Mouse (Mus musculus): ENCODE data around the gene Mrpl39. TPM values are rescaled to one million over a fixed set of nuclear protein-coding genes. Genes with fewer than 3 reads are reported as not detected.
A peak's percentile ranks its signal among the peaks of the same experiment; 100 is the strongest.

Mrpl39 gene
- polyA plus RNA-seq, 1 experiment from 2014 or later, result 32.5 TPM

DNA sequence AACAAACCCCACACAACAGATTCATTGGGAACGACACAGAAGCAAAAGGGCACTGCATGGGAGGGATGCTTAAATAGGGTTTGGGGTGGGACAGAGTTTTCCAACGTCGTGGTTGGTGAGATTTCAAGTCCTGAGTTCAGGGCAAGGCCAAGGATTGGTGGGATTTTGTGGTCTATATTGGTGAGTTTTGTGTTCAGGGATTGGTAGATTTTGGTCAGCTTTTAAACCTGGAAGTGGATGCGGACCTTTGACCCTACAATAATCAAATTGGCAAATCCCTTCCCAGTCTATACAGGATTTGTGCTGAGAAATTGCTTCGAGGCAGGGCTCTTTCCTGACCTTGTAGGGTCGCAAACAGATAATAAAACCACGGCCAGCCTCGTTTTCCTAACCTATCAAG is 32.4 kb upstream of the Mrpl39 start:
- Histone ChIP-seq H3K4me1 (replicated peaks; ENCODE audit: control insufficient read depth, insufficient read depth, low read length) (peaks cover under 1% of the 10 kb centered on the region; the same call in 1 of the 2 replicates), H3K4me2 (ENCODE audit: low read length) (no peak overlapping the region)

DNA sequence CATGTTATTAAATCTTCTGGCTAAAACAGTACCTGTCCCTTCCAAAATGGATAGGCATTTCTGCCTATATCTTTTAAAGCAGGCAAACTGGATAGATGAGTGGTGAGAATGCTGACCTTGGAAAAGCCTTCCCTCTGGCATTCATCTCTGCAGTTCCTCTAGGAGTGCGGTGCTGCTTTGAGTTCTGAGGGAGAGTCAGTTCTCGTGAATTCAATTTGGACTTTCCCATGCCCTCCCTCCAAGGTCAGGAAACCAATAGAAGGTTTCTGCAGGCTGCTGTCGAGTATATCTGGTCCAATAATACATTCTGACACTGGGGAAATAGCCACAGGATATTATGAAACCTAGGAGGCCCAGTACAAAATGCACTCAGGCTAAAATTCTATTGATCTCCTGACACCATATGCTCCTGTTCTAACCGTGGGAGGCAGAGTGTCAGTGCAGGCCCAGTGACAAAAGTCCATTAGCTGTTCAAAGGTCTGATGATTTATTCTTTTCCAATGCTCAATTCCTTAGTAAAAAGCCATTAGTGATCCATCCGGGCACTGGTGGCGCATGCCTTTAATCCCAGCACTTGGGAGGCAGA is 10.3 kb upstream of the Mrpl39 start:
- no peaks in the 10 kb centered on the region for H3K36me3 ChIP-seq (ENCODE audit: control insufficient read depth, insufficient read depth)
- no peaks in the 10 kb centered on the region for H3K9me3 ChIP-seq (ENCODE audit: control insufficient read depth, low read length)
- no peak for ATAC-seq
- H3K4me1 ChIP-seq (replicated peaks; ENCODE audit: control insufficient read depth, insufficient read depth, low read length), result no peaks in the 10 kb centered on the region
- H3K27me3 ChIP-seq (replicated peaks; ENCODE audit: control insufficient read depth, insufficient read depth, low read length), result no peaks in the 10 kb centered on the region
- no peak overlapping the region for H3K4me2 ChIP-seq (ENCODE audit: low read length)
- no peak overlapping the region for H3K4me3 ChIP-seq (replicated peaks; ENCODE audit: low read length)
- 79% methylated on average over 6 of the region's 6 CpGs for WGBS
- H3K9ac ChIP-seq (replicated peaks; ENCODE audit: low read depth, low read length), result no peak overlapping the region
- H3K27ac ChIP-seq (ENCODE audit: low read length), result no peak overlapping the region

More for the DNA sequence above, 32.4 kb upstream of the Mrpl39 start:
- ATAC-seq, result no peak
- Histone ChIP-seq H3K9me3 (ENCODE audit: control insufficient read depth, low read length) (no peaks in the 10 kb centered on the region), H3K36me3 (ENCODE audit: control insufficient read depth, insufficient read depth) (no peaks in the 10 kb centered on the region), H3K27me3 (replicated peaks; ENCODE audit: control insufficient read depth, insufficient read depth, low read length) (no peaks in the 10 kb centered on the region), H3K27ac (ENCODE audit: low read length) (no peak overlapping the region), H3K9ac (replicated peaks; ENCODE audit: low read depth, low read length) (no peak overlapping the region), H3K4me3 (replicated peaks; ENCODE audit: low read length) (no peak overlapping the region)
- WGBS, result 88% methylated on average over 8 of the region's 8 CpGs

DNA sequence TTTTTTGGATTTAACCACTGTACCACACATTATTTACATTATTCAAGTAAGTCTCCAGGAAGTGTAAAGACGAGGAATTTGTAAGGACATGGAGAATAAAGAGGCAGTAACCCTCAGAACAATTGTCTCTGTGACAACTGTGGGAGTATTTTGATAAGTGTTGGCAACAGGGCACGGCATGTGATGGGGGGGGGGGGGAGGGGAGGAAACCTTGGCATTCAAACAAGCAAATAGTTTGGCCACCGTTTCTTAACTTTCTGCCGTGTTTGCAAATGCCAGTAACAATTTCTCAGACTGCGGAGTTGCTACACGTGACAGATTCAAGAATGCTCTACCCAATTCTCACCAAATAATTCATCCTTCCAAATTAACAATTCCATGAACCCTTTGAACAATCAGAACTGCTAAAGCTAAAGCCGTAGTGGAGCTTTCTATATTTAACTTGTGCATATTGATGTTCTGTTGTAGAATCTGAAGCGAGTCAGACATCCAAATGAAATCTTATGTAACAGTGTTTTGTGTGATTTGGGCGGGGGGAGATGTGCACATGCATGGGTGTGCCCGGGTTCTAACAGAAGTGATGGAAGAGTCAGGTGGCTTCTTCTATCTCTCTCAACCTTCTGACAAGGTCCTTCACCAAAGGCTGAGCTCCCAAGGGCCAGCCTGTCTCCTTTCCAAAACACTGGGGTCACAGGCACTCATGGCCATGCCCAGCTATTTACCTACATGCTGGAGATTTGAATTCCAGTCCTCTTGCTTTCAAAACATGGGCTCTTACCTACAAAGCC is 9.4 kb upstream of the Mrpl39 start:
- Histone ChIP-seq H3K27me3 (replicated peaks; ENCODE audit: control insufficient read depth, insufficient read depth, low read length) (no peaks in the 10 kb centered on the region), H3K9me3 (ENCODE audit: control insufficient read depth, low read length) (no peaks in the 10 kb centered on the region), H3K27ac (ENCODE audit: low read length) (no peak overlapping the region), H3K4me1 (replicated peaks; ENCODE audit: control insufficient read depth, insufficient read depth, low read length) (no peaks in the 10 kb centered on the region), H3K9ac (replicated peaks; ENCODE audit: low read depth, low read length) (no peak overlapping the region), H3K4me3 (replicated peaks; ENCODE audit: low read length) (no peak overlapping the region), H3K4me2 (ENCODE audit: low read length) (no peak overlapping the region), H3K36me3 (ENCODE audit: control insufficient read depth, insufficient read depth) (no peaks in the 10 kb centered on the region)
- WGBS, result 45% methylated on average over 10 of the region's 10 CpGs
- 0 out of 2 replicates have a peak, but pooled peaks have one; percentile 28 for ATAC-seq

DNA sequence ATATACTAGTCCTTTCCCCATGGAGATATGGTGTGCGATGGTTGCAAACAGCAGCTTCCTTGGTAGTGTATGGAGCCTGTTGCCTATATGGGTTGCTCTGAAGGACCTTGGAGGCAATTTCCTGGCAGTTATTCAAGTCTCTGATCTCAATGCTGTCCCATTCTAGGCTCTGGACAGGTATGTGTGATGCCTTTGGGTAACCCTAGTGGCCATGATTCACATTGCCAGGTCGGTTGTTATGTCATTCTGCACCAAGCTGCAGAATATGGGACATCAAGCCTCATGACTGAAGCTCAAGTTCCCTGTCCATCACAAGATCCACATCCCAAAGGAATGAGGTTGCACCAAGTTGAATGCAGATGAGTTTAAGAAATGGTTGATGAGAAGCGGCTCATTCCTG is 1.8 kb upstream of the Mrpl39 start:
- peaks cover 11% of the 10 kb centered on the region for H3K4me1 ChIP-seq (replicated peaks; ENCODE audit: control insufficient read depth, insufficient read depth, low read length)
- H3K27me3 ChIP-seq (replicated peaks; ENCODE audit: control insufficient read depth, insufficient read depth, low read length), result no peaks in the 10 kb centered on the region
- WGBS, result 72% methylated on average over 3 of the region's 3 CpGs
- H3K9me3 ChIP-seq (ENCODE audit: control insufficient read depth, low read length), result no peaks in the 10 kb centered on the region
- ATAC-seq, result no peak
- no peak overlapping the region for H3K4me2 ChIP-seq (ENCODE audit: low read length)
- no peak overlapping the region for H3K9ac ChIP-seq (replicated peaks; ENCODE audit: low read depth, low read length)
- H3K4me3 ChIP-seq (replicated peaks; ENCODE audit: low read length), result no peak overlapping the region
- H3K27ac ChIP-seq (ENCODE audit: low read length), result no peak overlapping the region
- H3K36me3 ChIP-seq (ENCODE audit: control insufficient read depth, insufficient read depth), result no peaks in the 10 kb centered on the region

DNA sequence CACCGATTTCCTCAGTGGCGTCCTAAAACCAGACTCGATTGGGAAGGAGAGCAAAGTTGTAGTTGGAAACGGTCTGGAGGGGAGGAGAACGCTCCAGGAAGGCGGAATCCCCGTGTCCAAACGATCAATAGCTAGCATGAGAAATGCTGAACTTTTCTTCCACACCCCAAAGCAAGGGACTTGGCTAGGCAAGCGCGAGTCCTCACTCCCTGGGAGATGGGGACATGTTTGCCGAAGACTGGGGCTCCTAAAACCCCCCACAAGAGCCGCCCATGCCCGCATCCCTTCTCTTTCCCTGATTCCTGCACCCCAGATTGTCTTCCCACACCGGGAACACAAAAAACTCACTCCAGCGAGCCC is 756 bp downstream of the Mrpl39 start:
- peak overlapping the region; percentile 89 for H3K4me3 ChIP-seq (replicated peaks; ENCODE audit: low read length)
- peak overlapping the region; percentile 84 for H3K9ac ChIP-seq (replicated peaks; ENCODE audit: low read depth, low read length)
- H3K27ac ChIP-seq (ENCODE audit: low read length), result peak overlapping the region; percentile 67
- peak overlapping the region; percentile 64 for H3K4me2 ChIP-seq (ENCODE audit: low read length)
- ATAC-seq, result peak; percentile 67
- no peaks in the 10 kb centered on the region for H3K9me3 ChIP-seq (ENCODE audit: control insufficient read depth, low read length)
- peaks cover 11% of the 10 kb centered on the region for H3K4me1 ChIP-seq (replicated peaks; ENCODE audit: control insufficient read depth, insufficient read depth, low read length)
- H3K36me3 ChIP-seq (ENCODE audit: control insufficient read depth, insufficient read depth), result peaks cover 2% of the 10 kb centered on the region; the same call in 1 of the 2 replicates
- under 1% methylated on average over 15 of the region's 15 CpGs for WGBS
- no peaks in the 10 kb centered on the region for H3K27me3 ChIP-seq (replicated peaks; ENCODE audit: control insufficient read depth, insufficient read depth, low read length)

DNA sequence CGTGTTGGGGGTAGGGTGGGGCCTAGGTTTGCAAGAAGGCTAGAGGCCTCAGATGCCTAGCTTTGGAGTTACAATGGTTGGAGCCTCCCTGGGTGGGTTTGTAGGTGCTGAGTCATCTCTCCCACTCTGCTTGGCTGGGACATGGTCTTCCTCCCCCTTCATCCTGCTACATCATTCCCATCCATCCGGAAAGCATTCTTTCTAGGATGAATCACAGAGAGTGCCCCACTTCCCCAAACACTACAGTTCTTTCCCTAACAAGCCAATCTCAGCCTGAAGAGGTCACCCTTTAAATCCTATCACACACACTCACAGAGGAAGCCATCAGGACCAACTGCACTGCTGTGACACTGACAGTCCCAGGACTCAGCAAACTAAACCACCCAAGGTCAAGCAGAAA is 14.9 kb downstream of the Mrpl39 start:
- H3K27ac ChIP-seq (ENCODE audit: low read length), result no peak overlapping the region
- no peaks in the 10 kb centered on the region for H3K9me3 ChIP-seq (ENCODE audit: control insufficient read depth, low read length)
- no peak overlapping the region for H3K4me3 ChIP-seq (replicated peaks; ENCODE audit: low read length)
- no peak overlapping the region for H3K9ac ChIP-seq (replicated peaks; ENCODE audit: low read depth, low read length)
- peaks cover 39% of the 10 kb centered on the region for H3K36me3 ChIP-seq (ENCODE audit: control insufficient read depth, insufficient read depth)
- 94% methylated on average over 2 of the region's 2 CpGs for WGBS
- no peaks in the 10 kb centered on the region for H3K4me1 ChIP-seq (replicated peaks; ENCODE audit: control insufficient read depth, insufficient read depth, low read length)
- no peak overlapping the region for H3K4me2 ChIP-seq (ENCODE audit: low read length)
- ATAC-seq, result no peak
- H3K27me3 ChIP-seq (replicated peaks; ENCODE audit: control insufficient read depth, insufficient read depth, low read length), result no peaks in the 10 kb centered on the region

DNA sequence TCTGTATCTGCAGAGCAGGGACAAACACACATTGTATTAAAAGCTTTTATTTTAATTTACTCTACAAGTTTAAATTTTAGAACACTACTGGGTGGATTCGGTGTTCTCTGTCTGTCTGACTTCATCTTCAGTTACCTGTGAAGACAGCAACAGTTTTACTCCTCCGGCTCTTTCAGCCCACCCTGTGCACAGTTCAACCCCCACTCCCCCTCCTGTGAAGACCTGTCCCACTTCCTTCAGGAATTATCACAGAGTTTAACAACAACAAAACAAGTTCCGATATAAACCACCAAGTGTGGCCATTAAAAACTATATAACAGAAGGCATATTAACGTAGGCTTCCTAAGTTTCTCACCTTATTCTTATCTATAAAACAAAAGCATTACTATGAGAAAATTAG is 17.3 kb downstream of the Mrpl39 start:
- ATAC-seq, result no peak
- Histone ChIP-seq H3K4me2 (ENCODE audit: low read length) (no peak overlapping the region), H3K9me3 (ENCODE audit: control insufficient read depth, low read length) (no peaks in the 10 kb centered on the region), H3K36me3 (ENCODE audit: control insufficient read depth, insufficient read depth) (peaks cover 30% of the 10 kb centered on the region), H3K27ac (ENCODE audit: low read length) (no peak overlapping the region), H3K9ac (replicated peaks; ENCODE audit: low read depth, low read length) (no peak overlapping the region), H3K27me3 (replicated peaks; ENCODE audit: control insufficient read depth, insufficient read depth, low read length) (no peaks in the 10 kb centered on the region), H3K4me3 (replicated peaks; ENCODE audit: low read length) (no peak overlapping the region), H3K4me1 (replicated peaks; ENCODE audit: control insufficient read depth, insufficient read depth, low read length) (no peaks in the 10 kb centered on the region)
- WGBS, result 98% methylated on average over 4 of the region's 4 CpGs

DNA sequence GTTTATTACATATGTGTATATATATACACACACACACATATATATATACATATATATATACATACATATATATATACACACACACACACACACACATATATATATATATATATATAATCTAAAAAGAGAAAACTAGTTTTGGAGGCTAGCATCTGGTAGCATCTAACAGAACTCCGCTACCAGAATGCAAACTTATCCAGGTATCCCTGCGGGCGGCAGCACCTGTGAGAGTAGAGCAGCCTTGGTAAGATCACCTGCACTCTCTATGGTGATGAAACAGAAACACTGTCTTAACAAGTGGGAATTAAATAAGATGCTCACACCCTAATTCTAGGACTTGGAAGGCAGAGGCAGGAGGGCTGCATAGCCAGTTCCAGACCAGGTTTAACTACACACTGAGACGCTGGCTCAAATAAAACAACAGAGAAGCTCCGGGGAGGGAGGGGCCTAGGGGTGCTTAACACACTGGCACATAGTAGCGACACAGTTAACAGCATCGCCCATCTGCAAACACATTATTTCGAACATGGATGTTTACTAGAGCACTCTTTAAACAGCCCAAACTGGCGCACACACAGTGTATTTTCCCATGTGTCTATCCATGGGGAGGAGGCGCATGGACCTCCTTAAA is 17.8 kb downstream of the Mrpl39 start:
- H3K9ac ChIP-seq (replicated peaks; ENCODE audit: low read depth, low read length), result no peak overlapping the region
- 96% methylated on average over 10 of the region's 10 CpGs for WGBS
- H3K4me3 ChIP-seq (replicated peaks; ENCODE audit: low read length), result no peak overlapping the region
- no peaks in the 10 kb centered on the region for H3K27me3 ChIP-seq (replicated peaks; ENCODE audit: control insufficient read depth, insufficient read depth, low read length)
- H3K27ac ChIP-seq (ENCODE audit: low read length), result no peak overlapping the region
- H3K4me1 ChIP-seq (replicated peaks; ENCODE audit: control insufficient read depth, insufficient read depth, low read length), result no peaks in the 10 kb centered on the region
- peaks cover 27% of the 10 kb centered on the region for H3K36me3 ChIP-seq (ENCODE audit: control insufficient read depth, insufficient read depth)
- no peaks in the 10 kb centered on the region for H3K9me3 ChIP-seq (ENCODE audit: control insufficient read depth, low read length)
- H3K4me2 ChIP-seq (ENCODE audit: low read length), result no peak overlapping the region
- ATAC-seq, result no peak

DNA sequence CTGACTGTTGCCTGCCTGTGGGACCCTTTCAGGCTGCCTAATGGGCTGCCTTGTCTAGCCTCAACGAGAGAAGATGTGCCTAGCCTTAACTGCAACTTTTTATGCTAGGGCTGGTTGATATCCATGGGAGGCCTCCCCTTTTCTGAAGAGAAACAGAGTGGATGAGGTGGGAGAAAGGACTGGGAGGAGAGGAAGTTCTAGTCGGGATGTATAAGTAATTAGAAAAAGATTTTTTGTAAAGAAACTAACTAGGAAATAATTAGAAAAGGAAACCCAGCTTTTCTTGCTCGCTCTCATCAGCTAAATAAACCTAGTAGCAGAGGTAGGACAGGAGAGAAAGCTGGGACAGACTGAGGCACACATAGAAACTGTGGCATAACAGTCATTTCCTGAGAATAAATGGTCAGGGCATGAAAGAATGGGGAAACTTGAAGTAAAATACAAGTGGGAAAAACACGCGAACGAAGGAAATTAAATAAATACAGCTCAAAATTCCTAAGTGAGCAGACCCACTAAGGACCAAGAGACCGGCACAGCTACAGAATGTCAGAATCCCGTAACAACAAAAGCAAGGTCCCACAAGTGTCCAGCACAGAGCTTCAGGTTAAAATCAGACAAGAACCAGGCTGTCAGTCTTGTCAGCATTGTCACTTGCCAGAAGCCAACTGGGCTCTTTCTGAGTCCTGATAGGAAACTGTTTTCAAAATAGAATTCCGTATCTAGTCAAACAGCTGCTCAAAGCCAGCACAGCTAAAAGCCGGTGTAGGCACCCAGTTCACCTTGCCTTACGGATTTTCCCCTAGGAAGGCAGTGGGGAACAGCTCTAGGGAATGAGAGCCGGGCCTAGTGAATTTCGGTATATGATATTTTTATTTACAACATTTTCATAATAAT is 18.6 kb downstream of the Mrpl39 start:
- no peak overlapping the region for H3K9ac ChIP-seq (replicated peaks; ENCODE audit: low read depth, low read length)
- H3K36me3 ChIP-seq (ENCODE audit: control insufficient read depth, insufficient read depth), result peaks cover 23% of the 10 kb centered on the region
- no peaks in the 10 kb centered on the region for H3K27me3 ChIP-seq (replicated peaks; ENCODE audit: control insufficient read depth, insufficient read depth, low read length)
- H3K27ac ChIP-seq (ENCODE audit: low read length), result no peak overlapping the region
- H3K4me1 ChIP-seq (replicated peaks; ENCODE audit: control insufficient read depth, insufficient read depth, low read length), result no peaks in the 10 kb centered on the region
- H3K9me3 ChIP-seq (ENCODE audit: control insufficient read depth, low read length), result no peaks in the 10 kb centered on the region
- H3K4me2 ChIP-seq (ENCODE audit: low read length), result no peak overlapping the region
- no peak overlapping the region for H3K4me3 ChIP-seq (replicated peaks; ENCODE audit: low read length)
- no peak for ATAC-seq
- WGBS, result 90% methylated on average over 13 of the region's 13 CpGs
